Mouse (Mus musculus): ENCODE data around the gene Dusp1. TPM values are rescaled to one million over a fixed set of nuclear protein-coding genes. Genes with fewer than 3 reads are reported as not detected.

The Dusp1 gene
- total and polyA plus RNA-seq, 3 experiments = 5.0 to 41.8 (median 6.3) TPM

DNA sequence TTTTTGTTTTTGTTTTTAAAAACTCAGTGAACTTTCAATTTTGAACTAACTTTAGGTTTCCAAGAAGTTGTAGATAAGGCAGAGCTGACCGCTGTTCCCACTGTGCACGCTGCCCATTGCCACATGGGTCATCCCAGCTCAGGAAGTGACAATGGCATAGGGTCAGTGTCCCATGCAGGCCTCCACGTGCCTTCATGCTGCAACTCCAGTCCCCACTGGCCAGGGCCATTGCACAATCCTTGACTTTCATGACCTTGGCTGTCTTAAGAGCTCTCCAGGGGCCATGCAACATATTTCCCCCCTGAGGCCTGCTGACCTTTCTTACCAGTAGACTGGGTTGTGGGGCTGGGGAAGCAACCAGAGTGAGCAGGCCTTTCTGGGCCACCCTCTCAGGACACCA, 9.4 kb upstream of the Dusp1 start:
- no peak overlapping the region for H3K4me3 ChIP-seq (ENCODE audit: low read depth, low read length)
- TF ChIP-seq POLR2AphosphoS5 (IDR thresholded peaks at IDR 0.05; ENCODE audit: insufficient replicate concordance, low read depth, low read length) = no peak
- no peak for TF ChIP-seq CTCF (IDR thresholded peaks at IDR 0.05; ENCODE audit: low read depth, low read length)
- no peak for TF ChIP-seq TAL1 (conservative IDR thresholded peaks at IDR 0.05; ENCODE audit: low read depth, low read length)
- no peak for TF ChIP-seq GATA1 (IDR thresholded peaks at IDR 0.05; ENCODE audit: borderline replicate concordance, low read length)
- TF ChIP-seq GATA2 (IDR thresholded peaks at IDR 0.05; ENCODE audit: borderline replicate concordance, low read depth, low read length) = no peak
- no peak for ATAC-seq (ENCODE audit: extremely low read depth, insufficient number of reproducible peaks, low FRiP score, poor library complexity, severe bottlenecking)
- H3K27me3 ChIP-seq (ENCODE audit: insufficient read depth, low read length) = no peaks in the 10 kb centered on the region
- peaks cover 2% of the 10 kb centered on the region; the same call in 1 of the 2 replicates for H3K9me3 ChIP-seq (replicated peaks)
- peaks cover 51% of the 10 kb centered on the region for H3K4me1 ChIP-seq (ENCODE audit: insufficient read depth, low read depth, low read length)
- peaks cover 85% of the 10 kb centered on the region for H3K36me3 ChIP-seq (replicated peaks)
- no peak for DNase-seq (ENCODE audit: low spot score)

DNA sequence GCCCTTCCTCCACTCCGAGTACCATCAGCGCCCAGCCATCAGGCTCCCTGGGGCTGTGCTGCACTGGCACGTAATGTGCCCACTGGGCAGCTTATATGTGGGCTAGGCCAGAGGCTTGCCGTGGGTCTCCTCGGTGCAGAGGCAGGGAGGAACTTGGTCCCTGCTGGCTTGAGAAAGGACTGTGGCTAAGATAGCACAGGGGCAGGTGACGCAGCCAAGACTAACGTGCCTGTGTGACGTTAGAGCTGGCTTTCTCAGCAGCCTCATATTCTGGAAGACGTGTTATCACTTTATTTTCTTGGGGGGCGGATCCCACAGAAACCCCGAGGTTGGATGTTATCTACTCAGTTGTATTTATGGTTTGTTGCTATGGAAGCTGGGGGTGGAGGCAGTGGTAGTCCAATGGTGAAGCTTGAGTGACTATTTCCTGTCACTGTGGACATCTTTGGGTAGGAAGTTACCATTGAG, 8.8 kb upstream of the Dusp1 start:
- Histone ChIP-seq H3K4me1 (ENCODE audit: insufficient read depth, low read depth, low read length) (peaks cover 44% of the 10 kb centered on the region), H3K4me3 (ENCODE audit: low read depth, low read length) (no peak overlapping the region), H3K27me3 (ENCODE audit: insufficient read depth, low read length) (no peaks in the 10 kb centered on the region), H3K36me3 (replicated peaks) (peaks cover 84% of the 10 kb centered on the region), H3K9me3 (replicated peaks) (peaks cover 5% of the 10 kb centered on the region; the same call in 1 of the 2 replicates)
- no peak for ATAC-seq (ENCODE audit: extremely low read depth, insufficient number of reproducible peaks, low FRiP score, poor library complexity, severe bottlenecking)
- no peak for DNase-seq (ENCODE audit: low spot score)
- TF ChIP-seq GATA2 (IDR thresholded peaks at IDR 0.05; ENCODE audit: borderline replicate concordance, low read depth, low read length) = no peak
- TF ChIP-seq POLR2AphosphoS5 (IDR thresholded peaks at IDR 0.05; ENCODE audit: insufficient replicate concordance, low read depth, low read length) = no peak
- no peak for TF ChIP-seq CTCF (IDR thresholded peaks at IDR 0.05; ENCODE audit: low read depth, low read length)
- TF ChIP-seq TAL1 (conservative IDR thresholded peaks at IDR 0.05; ENCODE audit: low read depth, low read length) = no peak
- TF ChIP-seq GATA1 (IDR thresholded peaks at IDR 0.05; ENCODE audit: borderline replicate concordance, low read length) = no peak

DNA sequence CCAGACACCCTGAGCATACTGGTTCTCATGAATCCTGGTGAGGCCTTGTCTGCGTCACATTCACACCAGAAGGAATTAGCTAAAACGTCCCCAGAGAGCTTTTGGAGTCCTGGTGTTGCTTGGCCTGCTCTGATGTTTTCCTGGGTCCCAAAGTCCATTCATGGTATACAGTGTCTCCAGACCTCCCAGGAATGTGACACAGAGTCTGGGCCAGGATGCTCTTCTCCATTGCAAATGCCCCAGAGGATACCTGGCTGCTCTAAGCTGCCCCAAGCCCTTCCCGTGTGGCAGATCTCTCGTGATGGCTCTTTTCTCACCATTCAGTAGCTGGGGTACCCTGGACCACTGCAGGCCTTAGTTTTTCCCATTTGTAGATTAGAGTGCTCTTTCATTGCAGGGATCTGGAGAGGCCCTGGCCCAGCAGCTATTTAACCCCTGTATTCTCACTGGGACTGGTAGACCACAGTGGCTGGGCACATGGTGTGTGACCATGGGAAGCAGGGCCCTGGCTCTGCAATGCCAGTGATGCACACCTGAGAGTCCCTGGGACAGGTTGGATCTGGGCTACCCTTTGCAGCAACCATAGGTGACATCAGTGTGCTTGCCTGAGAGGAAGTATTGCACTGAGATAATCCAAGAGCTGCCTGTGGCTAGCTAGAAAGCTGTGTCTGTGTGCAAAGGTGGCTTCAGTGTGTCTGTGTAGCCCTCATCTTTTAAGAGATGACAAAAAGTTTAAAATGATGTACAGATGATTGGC, 7.8 kb upstream of the Dusp1 start:
- Histone ChIP-seq H3K4me3 (ENCODE audit: low read depth, low read length) (no peak overlapping the region), H3K36me3 (replicated peaks) (peaks cover 87% of the 10 kb centered on the region), H3K4me1 (ENCODE audit: insufficient read depth, low read depth, low read length) (peaks cover 36% of the 10 kb centered on the region), H3K27me3 (ENCODE audit: insufficient read depth, low read length) (no peaks in the 10 kb centered on the region), H3K9me3 (replicated peaks) (peaks cover 5% of the 10 kb centered on the region; the same call in 1 of the 2 replicates)
- TF ChIP-seq POLR2AphosphoS5 (IDR thresholded peaks at IDR 0.05; ENCODE audit: insufficient replicate concordance, low read depth, low read length) = no peak
- no peak for TF ChIP-seq GATA1 (IDR thresholded peaks at IDR 0.05; ENCODE audit: borderline replicate concordance, low read length)
- TF ChIP-seq TAL1 (conservative IDR thresholded peaks at IDR 0.05; ENCODE audit: low read depth, low read length) = no peak
- no peak for ATAC-seq (ENCODE audit: extremely low read depth, insufficient number of reproducible peaks, low FRiP score, poor library complexity, severe bottlenecking)
- no peak for DNase-seq (ENCODE audit: low spot score)

DNA sequence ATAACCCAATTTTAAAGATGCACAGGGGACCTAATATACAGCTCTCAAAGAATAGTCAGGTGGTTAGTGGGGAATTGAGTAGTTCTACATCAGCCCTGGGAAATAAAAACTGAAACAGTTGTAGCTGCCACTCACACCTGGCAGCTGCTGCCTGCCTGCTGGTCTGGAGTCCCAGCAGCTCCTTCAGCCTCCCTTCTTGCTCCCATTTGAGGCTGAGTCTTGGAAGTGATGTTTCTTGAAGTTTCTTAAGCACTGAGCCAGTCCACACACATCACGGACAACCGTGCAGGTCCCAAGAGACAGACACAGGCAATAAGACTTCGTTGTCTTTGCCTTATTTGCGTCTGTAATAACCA, 5.9 kb upstream of the Dusp1 start:
- H3K9me3 ChIP-seq (replicated peaks) = peaks cover 5% of the 10 kb centered on the region; the same call in 1 of the 2 replicates
- no peak overlapping the region for H3K4me3 ChIP-seq (ENCODE audit: low read depth, low read length)
- peaks cover 47% of the 10 kb centered on the region for H3K4me1 ChIP-seq (ENCODE audit: insufficient read depth, low read depth, low read length)
- peaks cover 91% of the 10 kb centered on the region for H3K36me3 ChIP-seq (replicated peaks)
- TF ChIP-seq CTCF (IDR thresholded peaks at IDR 0.05; ENCODE audit: low read depth, low read length) (no peak), GATA2 (IDR thresholded peaks at IDR 0.05; ENCODE audit: borderline replicate concordance, low read depth, low read length) (no peak), POLR2AphosphoS5 (IDR thresholded peaks at IDR 0.05; ENCODE audit: insufficient replicate concordance, low read depth, low read length) (no peak), GATA1 (IDR thresholded peaks at IDR 0.05; ENCODE audit: borderline replicate concordance, low read length) (no peak), TAL1 (conservative IDR thresholded peaks at IDR 0.05; ENCODE audit: low read depth, low read length) (no peak)
- H3K27me3 ChIP-seq (ENCODE audit: insufficient read depth, low read length) = no peaks in the 10 kb centered on the region
- no peak for ATAC-seq (ENCODE audit: extremely low read depth, insufficient number of reproducible peaks, low FRiP score, poor library complexity, severe bottlenecking)
- no peak for DNase-seq (ENCODE audit: low spot score)

DNA sequence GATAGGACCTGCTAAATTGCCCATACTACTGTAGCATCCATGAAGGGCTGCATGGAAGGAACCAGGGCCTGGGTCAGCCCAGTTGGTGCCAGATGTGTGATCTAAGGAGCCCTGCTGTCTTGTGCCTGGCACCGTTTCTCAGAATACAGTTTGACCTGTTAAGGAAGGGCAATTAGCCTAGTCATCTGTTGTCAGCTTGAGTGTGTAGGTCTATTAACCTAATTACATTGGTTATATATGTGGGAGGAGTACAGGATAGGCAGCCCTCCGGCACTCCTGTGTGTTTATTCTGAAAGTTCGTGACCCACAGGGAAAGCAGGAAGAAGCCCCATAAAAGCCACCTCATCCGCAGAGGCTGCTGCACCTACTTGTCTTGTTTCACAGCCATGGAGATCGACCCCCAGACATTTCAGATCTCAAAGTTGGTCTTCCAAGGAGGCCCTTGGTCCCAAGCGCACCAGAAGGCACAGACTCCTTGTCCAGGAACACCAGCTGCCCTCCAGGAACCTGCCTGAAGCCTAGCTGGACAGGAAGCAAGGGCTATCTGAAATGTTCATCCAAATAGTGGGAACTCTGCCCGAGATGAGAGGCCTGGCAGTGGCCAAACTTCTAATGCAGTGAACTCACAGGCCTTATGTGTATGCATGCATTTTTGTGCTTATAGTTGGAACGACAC, 5.4 kb upstream of the Dusp1 start:
- DNase-seq (ENCODE audit: low spot score) (no peak), ATAC-seq (ENCODE audit: extremely low read depth, insufficient number of reproducible peaks, low FRiP score, poor library complexity, severe bottlenecking) (no peak)
- Histone ChIP-seq H3K36me3 (replicated peaks) (peaks cover 90% of the 10 kb centered on the region), H3K27me3 (ENCODE audit: insufficient read depth, low read length) (no peaks in the 10 kb centered on the region), H3K9me3 (replicated peaks) (peaks cover 5% of the 10 kb centered on the region; the same call in 1 of the 2 replicates), H3K4me3 (ENCODE audit: low read depth, low read length) (no peak overlapping the region), H3K4me1 (ENCODE audit: insufficient read depth, low read depth, low read length) (peaks cover 49% of the 10 kb centered on the region)
- TF ChIP-seq TAL1 (conservative IDR thresholded peaks at IDR 0.05; ENCODE audit: low read depth, low read length) (no peak), GATA1 (IDR thresholded peaks at IDR 0.05; ENCODE audit: borderline replicate concordance, low read length) (no peak), CTCF (IDR thresholded peaks at IDR 0.05; ENCODE audit: low read depth, low read length) (no peak), GATA2 (IDR thresholded peaks at IDR 0.05; ENCODE audit: borderline replicate concordance, low read depth, low read length) (no peak), POLR2AphosphoS5 (IDR thresholded peaks at IDR 0.05; ENCODE audit: insufficient replicate concordance, low read depth, low read length) (no peak)

DNA sequence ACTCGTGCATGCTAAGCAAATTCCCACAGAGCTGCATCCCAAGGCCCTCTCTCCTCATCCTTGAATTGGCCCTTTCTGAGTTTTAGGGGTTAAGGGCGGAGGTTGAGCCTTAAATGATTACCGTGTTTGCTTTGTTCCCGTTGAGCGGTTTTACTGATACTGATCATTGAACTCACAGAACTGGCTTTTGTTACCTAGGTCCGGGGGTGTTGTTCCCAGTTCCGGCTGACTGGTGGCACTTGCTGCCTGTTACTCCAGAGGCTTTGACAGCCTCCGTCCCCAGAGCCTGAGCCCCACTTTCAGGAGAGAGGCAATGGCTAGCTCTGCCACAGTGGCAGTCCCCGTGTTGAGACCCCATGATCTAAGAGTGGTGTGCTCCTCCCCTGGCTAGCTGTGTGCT, 2.5 kb upstream of the Dusp1 start:
- Histone ChIP-seq H3K9me3 (replicated peaks) (peaks cover 5% of the 10 kb centered on the region; the same call in 1 of the 2 replicates), H3K36me3 (replicated peaks) (peaks cover 63% of the 10 kb centered on the region), H3K4me1 (ENCODE audit: insufficient read depth, low read depth, low read length) (peaks cover 49% of the 10 kb centered on the region), H3K27me3 (ENCODE audit: insufficient read depth, low read length) (no peaks in the 10 kb centered on the region), H3K4me3 (ENCODE audit: low read depth, low read length) (no peak overlapping the region; the same call in 1 of the 2 replicates)
- no peak for TF ChIP-seq CTCF (IDR thresholded peaks at IDR 0.05; ENCODE audit: low read depth, low read length)
- TF ChIP-seq POLR2AphosphoS5 (IDR thresholded peaks at IDR 0.05; ENCODE audit: insufficient replicate concordance, low read depth, low read length) = no peak
- no peak for TF ChIP-seq TAL1 (conservative IDR thresholded peaks at IDR 0.05; ENCODE audit: low read depth, low read length)
- no peak for TF ChIP-seq GATA1 (IDR thresholded peaks at IDR 0.05; ENCODE audit: borderline replicate concordance, low read length)
- no peak for TF ChIP-seq GATA2 (IDR thresholded peaks at IDR 0.05; ENCODE audit: borderline replicate concordance, low read depth, low read length)
- ATAC-seq (ENCODE audit: extremely low read depth, insufficient number of reproducible peaks, low FRiP score, poor library complexity, severe bottlenecking) = no peak
- no peak for DNase-seq (ENCODE audit: low spot score)
